Mouse (Mus musculus) monocyte, adult 2 months (primary cell): ENCODE results near the gene Zfp74.
A peak's percentile ranks its signal among the peaks of the same experiment; 100 is the strongest.

ENCODE experiments used
- DNase-seq, 2 experiments: peaks; one replicate each; pipeline ENCODE4 v3.0.0; 2022; ENCODE audit warnings: low spot score in 2 of 2, low read depth in 1 of 2

The Zfp74 gene

GRCm38 (mm10) chr7:29944201-29944600 is 9.7 kb downstream of the Zfp74 start:
- no peak for DNase-seq

GRCm38 (mm10) chr7:29943720-29944119 is 10.2 kb downstream of the Zfp74 start:
- DNase-seq, result no peak

GRCm38 (mm10) chr7:29942740-29943139 is 11.1 kb downstream of the Zfp74 start:
- DNase-seq, result no peak

GRCm38 (mm10) chr7:29941027-29941426 is 12.9 kb downstream of the Zfp74 start:
- DNase-seq, result no peak

- DNase-seq, result no peak
Observed at GRCm38 (mm10) chr7:29938856-29939255, 15.0 kb downstream of the Zfp74 start.

GRCm38 (mm10) chr7:29922780-29923179 is 31.1 kb downstream of the Zfp74 start:
- DNase-seq, result no peak

- DNase-seq, result no peak
Observed at GRCm38 (mm10) chr7:29921439-29922093, 32.3 kb downstream of the Zfp74 start.

GRCm38 (mm10) chr7:29918062-29918453 is 35.8 kb downstream of the Zfp74 start:
- DNase-seq, result no peak

GRCm38 (mm10) chr7:29917371-29918061 is 36.4 kb downstream of the Zfp74 start:
- no peak for DNase-seq

- DNase-seq, result no peak
Observed at GRCm38 (mm10) chr7:29912172-29912571, 41.7 kb downstream of the Zfp74 start.

- no peak for DNase-seq
Observed at GRCm38 (mm10) chr7:29910252-29910651, 43.6 kb downstream of the Zfp74 start.

- DNase-seq, result peak; percentile 40 to 65
Observed at GRCm38 (mm10) chr7:29908130-29908950, 45.5 kb downstream of the Zfp74 start, which contains the start of gene Zfp383. Gene Zfp383, plus strand, starts transcription at chr7:29908223.

GRCm38 (mm10) chr7:29907206-29907605 is 46.7 kb downstream of the Zfp74 start:
- no peak for DNase-seq

- no peak for DNase-seq
Observed at GRCm38 (mm10) chr7:29906682-29907058, 47.2 kb downstream of the Zfp74 start.

GRCm38 (mm10) chr7:29905966-29906681 is 47.8 kb downstream of the Zfp74 start, which contains the start of gene Zfp27:
Gene Zfp27, minus strand, starts transcription at chr7:29906572.
- DNase-seq, result peak in 1 of 2 experiments; percentile 22

GRCm38 (mm10) chr7:29904101-29904500 is 49.8 kb downstream of the Zfp74 start:
- no peak for DNase-seq

- no peak for DNase-seq
Observed at GRCm38 (mm10) chr7:29898351-29898750, 55.5 kb downstream of the Zfp74 start.

GRCm38 (mm10) chr7:29892756-29893155 is 61.1 kb downstream of the Zfp74 start:
- DNase-seq, result no peak

GRCm38 (mm10) chr7:29890501-29890900 is 63.4 kb downstream of the Zfp74 start:
- no peak for DNase-seq

GRCm38 (mm10) chr7:29880916-29881315 is 73.0 kb downstream of the Zfp74 start:
- no peak for DNase-seq
